Mouse (Mus musculus) CD4-positive, CD25-positive, alpha-beta regulatory T cell, adult 9 weeks (primary cell): ENCODE data around the gene Slc25a40. TPM values are rescaled to one million over a fixed set of nuclear protein-coding genes. Genes with fewer than 3 reads are reported as not detected.

ENCODE experiments used
- polyA plus RNA-seq: library from polyadenylated mRNA; unstranded; fragments of 100-300 nt; shearing (Covaris generic); gene quantifications from one replicate; pipeline ENCODE4 v1.2.1, GENCODE M21; 2017

The Slc25a40 gene
- 30.6 TPM for polyA plus RNA-seq

DNA sequence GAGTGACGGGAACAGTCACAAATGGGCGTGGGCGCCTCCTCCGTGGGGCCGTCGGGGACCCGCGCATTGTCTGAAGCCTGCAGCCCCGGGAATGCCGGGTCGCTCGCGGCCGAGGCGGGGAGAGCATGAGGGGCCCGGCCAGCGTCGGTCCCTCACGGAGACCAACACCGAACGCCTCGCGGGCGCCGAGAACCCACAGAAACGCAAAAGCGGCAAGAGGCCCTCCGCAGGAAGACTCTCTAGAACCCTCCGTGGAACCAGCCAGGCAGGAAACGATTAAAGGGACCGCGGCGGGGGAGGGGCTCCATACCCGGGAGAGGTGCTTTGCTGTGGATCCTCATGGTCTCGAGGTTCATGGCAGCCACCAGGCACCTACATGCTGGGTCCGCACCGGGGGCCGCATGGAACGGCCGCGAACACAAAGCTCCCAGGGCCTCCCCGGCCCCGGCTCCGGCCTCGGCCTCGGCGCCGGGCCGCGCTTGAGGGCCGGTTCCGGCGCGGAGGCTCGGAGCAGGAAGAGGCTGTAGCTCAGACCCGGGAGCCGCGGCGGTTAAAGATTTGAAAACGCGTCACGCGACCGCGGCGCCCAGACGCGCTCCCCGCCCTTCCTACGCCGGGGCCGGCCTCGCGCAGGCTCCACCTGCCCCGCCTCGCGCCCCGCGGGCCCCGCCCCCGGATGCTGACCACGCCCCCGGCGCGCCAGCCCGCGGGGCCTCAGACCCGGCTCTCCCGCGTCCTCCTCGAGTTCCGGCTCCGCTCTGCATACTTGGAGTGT lies at the start of gene Slc25a40, which contains the start of gene Dbf4:
Gene Slc25a40, plus strand, starts transcription at position 694 of the 775 bp plus-strand sequence.
Gene Dbf4, minus strand, starts transcription at position 560 of the 775 bp plus-strand sequence.

Other genes with a start within 250 kb of the Slc25a40 start
- 0.62 TPM for gene Adam22, start 54.7 kb upstream of the Slc25a40 start, polyA plus RNA-seq
- gene Dbf4, start 134 bp upstream of the Slc25a40 start, polyA plus RNA-seq, result 9.2 TPM
- gene Rundc3b, start 200.1 kb downstream of the Slc25a40 start, polyA plus RNA-seq, result 3.7 TPM
- 46.8 TPM for gene Abcb1a, start 237.2 kb downstream of the Slc25a40 start, polyA plus RNA-seq